Mouse (Mus musculus): ENCODE results near the gene Gm11939.

DNA sequence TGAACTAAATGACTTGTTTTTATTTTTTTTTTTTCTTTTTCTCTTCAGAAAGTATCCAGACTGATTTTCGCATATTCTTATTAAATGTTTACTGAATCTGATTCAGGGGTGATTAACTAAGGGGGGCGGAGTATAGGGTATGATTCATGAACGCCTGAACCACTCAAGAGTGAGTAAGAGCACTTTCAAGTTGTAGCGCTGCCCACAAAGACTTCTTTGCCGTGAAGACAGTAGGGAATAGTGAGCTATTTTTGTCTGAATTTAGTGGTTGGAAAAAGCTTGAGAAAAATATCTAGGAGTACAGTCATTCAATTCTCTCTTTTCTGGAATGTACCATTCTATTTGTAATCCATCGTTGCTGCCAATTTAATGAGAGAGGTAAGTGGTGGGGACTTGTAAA is 22.3 kb upstream of the Gm11939 start:
- TF ChIP-seq EP300 (IDR thresholded peaks at IDR 0.05; ENCODE audit: low read depth) (no peak), CTCF (IDR thresholded peaks at IDR 0.05; ENCODE audit: low read depth) (no peak)

All from heart, postnatal 0 days (tissue).